Mouse (Mus musculus): ENCODE measurements around the gene Gm29094.
"Not testable (repeated sequence)": the region's sequence is repeated elsewhere in the genome, so short reads cannot be mapped to it uniquely, and the experiment has no call there.

The Gm29094 gene

GRCm38 (mm10) chr9:89198969-89199416, at the start of gene Gm29094, which contains the start of gene Bcl2a1b:
Gene Gm29094 (plus strand): TSS chr9:89199379.
Gene Bcl2a1b (plus strand): TSS chr9:89199209.
- peak; percentile 82 for DNase-seq (ENCODE audit: low read depth, low spot score)

GRCm38 (mm10) chr9:89172539-89172938, 26.6 kb upstream of the Gm29094 start:
- DNase-seq (ENCODE audit: low read depth, low spot score) = not testable (repeated sequence)

- peak; percentile 36 for DNase-seq (ENCODE audit: low read depth, low spot score)
Measured at GRCm38 (mm10) chr9:89178833-89179232, 20.3 kb upstream of the Gm29094 start.

GRCm38 (mm10) chr9:89179469-89179868, 19.7 kb upstream of the Gm29094 start:
- DNase-seq (ENCODE audit: low read depth, low spot score) = not testable (repeated sequence)

GRCm38 (mm10) chr9:89187006-89187405, 12.2 kb upstream of the Gm29094 start:
- not testable (repeated sequence) for DNase-seq (ENCODE audit: low read depth, low spot score)

GRCm38 (mm10) chr9:89195483-89195882, 3.7 kb upstream of the Gm29094 start:
- DNase-seq (ENCODE audit: low read depth, low spot score) = not testable (repeated sequence)

- DNase-seq (ENCODE audit: low read depth, low spot score) = not testable (repeated sequence)
Measured at GRCm38 (mm10) chr9:89197509-89197908, 1.7 kb upstream of the Gm29094 start.

GRCm38 (mm10) chr9:89198349-89198748, 830 bp upstream of the Gm29094 start:
- peak; percentile 37 for DNase-seq (ENCODE audit: low read depth, low spot score)

- DNase-seq (ENCODE audit: low read depth, low spot score) = peak; percentile 38
Measured at GRCm38 (mm10) chr9:89202256-89202655, 3.1 kb downstream of the Gm29094 start.

GRCm38 (mm10) chr9:89208939-89209338, 9.8 kb downstream of the Gm29094 start:
- peak; percentile 77 for DNase-seq (ENCODE audit: low read depth, low spot score)

- DNase-seq (ENCODE audit: low read depth, low spot score) = peak; percentile 35
Measured at GRCm38 (mm10) chr9:89210353-89211064, 11.3 kb downstream of the Gm29094 start, which contains the start of gene Mthfs. Gene Mthfs (plus strand): TSS chr9:89210676.

- peak; percentile 19 for DNase-seq (ENCODE audit: low read depth, low spot score)
Measured at GRCm38 (mm10) chr9:89211065-89211858, 12.1 kb downstream of the Gm29094 start.

- peak; percentile 25 for DNase-seq (ENCODE audit: low read depth, low spot score)
Measured at GRCm38 (mm10) chr9:89212428-89212827, 13.2 kb downstream of the Gm29094 start.

- not testable (repeated sequence) for DNase-seq (ENCODE audit: low read depth, low spot score)
Measured at GRCm38 (mm10) chr9:89218174-89218573, 19.0 kb downstream of the Gm29094 start.

GRCm38 (mm10) chr9:89219668-89220067, 20.5 kb downstream of the Gm29094 start:
- DNase-seq (ENCODE audit: low read depth, low spot score) = not testable (repeated sequence)

- DNase-seq (ENCODE audit: low read depth, low spot score) = peak; percentile 30
Measured at GRCm38 (mm10) chr9:89220704-89221287, 21.6 kb downstream of the Gm29094 start.

- DNase-seq (ENCODE audit: low read depth, low spot score) = no peak
Measured at GRCm38 (mm10) chr9:89226071-89226470, 26.9 kb downstream of the Gm29094 start.

GRCm38 (mm10) chr9:89228122-89228521, 28.9 kb downstream of the Gm29094 start:
- DNase-seq (ENCODE audit: low read depth, low spot score) = no peak

GRCm38 (mm10) chr9:89230897-89231497, 31.8 kb downstream of the Gm29094 start:
- DNase-seq (ENCODE audit: low read depth, low spot score) = not testable (repeated sequence)

- DNase-seq (ENCODE audit: low read depth, low spot score) = not testable (repeated sequence)
Measured at GRCm38 (mm10) chr9:89237131-89237530, 38.0 kb downstream of the Gm29094 start.

GRCm38 (mm10) chr9:89238976-89239505, 39.9 kb downstream of the Gm29094 start:
- DNase-seq (ENCODE audit: low read depth, low spot score) = not testable (repeated sequence)

All from CD4-positive helper T cell, adult 2 months (primary cell).